Mouse (Mus musculus) kidney, adult 2 months (tissue): ENCODE data around the gene Lrp2. TPM values are rescaled to one million over a fixed set of nuclear protein-coding genes. Genes with fewer than 3 reads are reported as not detected.
"Not testable (repeated sequence)": the region's sequence is repeated elsewhere in the genome, so short reads cannot be mapped to it uniquely, and the experiment has no call there.

Source experiments
- DNase-seq: peaks from one replicate; pipeline ENCODE4 v3.0.0; 2021
- H3K27ac ChIP-seq: fragments of 200-500 bp; 2 replicates; pipeline ENCODE4 v1.5.1; 2012; ENCODE audit warnings: low read depth, low read length, control low read depth, inconsistent platforms; ENCODE audit not compliant: insufficient read depth
- H3K27me3 ChIP-seq: fragments of 200-500 bp; replicated peaks from 2 replicates; pipeline ENCODE4 v1.6.1; 2012; ENCODE audit warnings: mild to moderate bottlenecking, moderate library complexity, low read length, inconsistent platforms; ENCODE audit not compliant: control insufficient read depth, insufficient read depth
- H3K36me3 ChIP-seq: fragments of 200-500 bp; 2 replicates; pipeline ENCODE4 v1.6.1; 2012; ENCODE audit warnings: mild to moderate bottlenecking, moderate library complexity, low read length, inconsistent platforms; ENCODE audit not compliant: control insufficient read depth, insufficient read depth
- H3K4me1 ChIP-seq: fragments of 200-500 bp; 2 replicates; pipeline ENCODE4 v1.6.1; 2011; ENCODE audit warnings: low read length; ENCODE audit not compliant: control insufficient read depth, insufficient read depth
- H3K4me3 ChIP-seq: fragments of 200-500 bp; 2 replicates; pipeline ENCODE4 v1.5.1; 2011; ENCODE audit warnings: mild to moderate bottlenecking, low read depth, low read length, control low read depth; ENCODE audit not compliant: insufficient read depth
- CTCF ChIP-seq: fragments of 200-500 bp; conservative IDR thresholded peaks from 2 replicates; pipeline ENCODE4 v1.5.1; 2011; ENCODE audit warnings: low read depth, mild to moderate bottlenecking, control low read depth, low read length, moderate library complexity, mixed read lengths; ENCODE audit not compliant: insufficient read depth, insufficient read length
- POLR2A ChIP-seq: fragments of 200-500 bp; IDR thresholded peaks from one replicate; pipeline ENCODE4 v1.6.1; 2011; ENCODE audit warnings: low read depth, low read length, control low read depth
- WGBS: fragments of 180-500 bp; shearing (Covaris S2); methylation state at CpG from one replicate; pipeline ENCODE4 v1.1.7; 2018; 5-methylcytosine and 5-hydroxymethylcytosine counted together
- polyA plus RNA-seq: library from polyadenylated mRNA; depleted of rRNA; stranded (reverse); fragments of >200 nt; gene quantifications from 2 replicates; pipeline ENCODE4 v1.2.3, GENCODE M21; 2012

Lrp2 gene
- polyA plus RNA-seq, 1 experiment, result 283 TPM

GRCm38 (mm10) chr2:69584117-69584933 is 1.5 kb downstream of the Lrp2 start:
- peak overlapping the region; percentile 51 for H3K27ac ChIP-seq
- H3K36me3 ChIP-seq, result no peaks in the 10 kb centered on the region; the same call in 1 of the 2 replicates
- 6% methylated on average over 20 of the region's 20 CpGs for WGBS
- peaks cover 9% of the 10 kb centered on the region for H3K4me1 ChIP-seq
- no peak for DNase-seq
- H3K4me3 ChIP-seq, result peak overlapping the region; percentile 82
- no peak for TF ChIP-seq POLR2A
- TF ChIP-seq CTCF, result no peak
- H3K27me3 ChIP-seq, result no peaks in the 10 kb centered on the region

GRCm38 (mm10) chr2:69582861-69583260 is 3.0 kb downstream of the Lrp2 start:
- no peak for DNase-seq
- 41% methylated on average over 7 of the region's 7 CpGs for WGBS
- Histone ChIP-seq H3K36me3 (peaks cover 1% of the 10 kb centered on the region; the same call in 1 of the 2 replicates), H3K4me3 (peak overlapping the region; percentile 54), H3K27me3 (no peaks in the 10 kb centered on the region), H3K27ac (peak overlapping the region; percentile 75), H3K4me1 (peaks cover 12% of the 10 kb centered on the region)
- TF ChIP-seq CTCF, result no peak
- no peak for TF ChIP-seq POLR2A

GRCm38 (mm10) chr2:69582068-69582467 is 3.8 kb downstream of the Lrp2 start:
- WGBS, result 58% methylated on average over 4 of the region's 4 CpGs
- H3K36me3 ChIP-seq, H3K4me3 ChIP-seq, H3K27me3 ChIP-seq, H3K4me1 ChIP-seq: not testable (repeated sequence)
- peak; percentile 54 for DNase-seq
- peak overlapping the region; percentile 75 for H3K27ac ChIP-seq

- H3K27ac ChIP-seq, result no peak overlapping the region
- H3K4me1 ChIP-seq, result peaks cover 20% of the 10 kb centered on the region
- H3K4me3 ChIP-seq, result no peak overlapping the region
- 73% methylated on average over 2 of the region's 2 CpGs for WGBS
- H3K27me3 ChIP-seq, result no peaks in the 10 kb centered on the region
- TF ChIP-seq POLR2A, result no peak
- no peak for TF ChIP-seq CTCF
- DNase-seq, result no peak
- H3K36me3 ChIP-seq, result peaks cover 1% of the 10 kb centered on the region; the same call in 1 of the 2 replicates
Measured at GRCm38 (mm10) chr2:69580091-69580490, 5.8 kb downstream of the Lrp2 start.

GRCm38 (mm10) chr2:69578206-69578605 is 7.7 kb downstream of the Lrp2 start:
- 77% methylated on average over 8 of the region's 8 CpGs for WGBS
- Histone ChIP-seq H3K27ac (peak overlapping the region; percentile 9; the same call in 1 of the 2 replicates), H3K36me3 (peaks cover 1% of the 10 kb centered on the region; the same call in 1 of the 2 replicates), H3K4me1 (peaks cover 22% of the 10 kb centered on the region), H3K4me3 (no peak overlapping the region), H3K27me3 (no peaks in the 10 kb centered on the region)
- TF ChIP-seq POLR2A (no peak), CTCF (no peak)
- no peak for DNase-seq

- H3K4me3 ChIP-seq, result no peak overlapping the region
- DNase-seq, result peak; percentile 50
- TF ChIP-seq POLR2A (no peak), CTCF (no peak)
- peak overlapping the region; percentile 75; the same call in 1 of the 2 replicates for H3K27ac ChIP-seq
- 84% methylated on average over 1 of the region's 1 CpGs for WGBS
- no peaks in the 10 kb centered on the region for H3K27me3 ChIP-seq
- peaks cover 1% of the 10 kb centered on the region; the same call in 1 of the 2 replicates for H3K36me3 ChIP-seq
- peaks cover 25% of the 10 kb centered on the region for H3K4me1 ChIP-seq
Measured at GRCm38 (mm10) chr2:69576531-69576930, 9.3 kb downstream of the Lrp2 start.

GRCm38 (mm10) chr2:69574934-69575333 is 10.9 kb downstream of the Lrp2 start:
- DNase-seq, result no peak
- WGBS, result 38% methylated on average over 6 of the region's 6 CpGs
- peaks cover 25% of the 10 kb centered on the region for H3K4me1 ChIP-seq
- peak overlapping the region; percentile 6; the same call in 1 of the 2 replicates for H3K27ac ChIP-seq
- no peak overlapping the region for H3K4me3 ChIP-seq
- no peaks in the 10 kb centered on the region for H3K27me3 ChIP-seq
- peaks cover 1% of the 10 kb centered on the region; the same call in 1 of the 2 replicates for H3K36me3 ChIP-seq
- TF ChIP-seq POLR2A (no peak), CTCF (no peak)
